Mouse (Mus musculus) MEL (cell line): ENCODE measurements around the gene Parpbp. TPM values are rescaled to one million over a fixed set of nuclear protein-coding genes. Genes with fewer than 3 reads are reported as not detected.

Experiments used
- DNase-seq: peaks from one replicate; pipeline ENCODE4 v3.0.0; 2011; ENCODE audit warnings: low read depth, low spot score
- H3K27ac ChIP-seq: 2 replicates; pipeline ENCODE4 v1.5.1; 2012; ENCODE audit warnings: low read depth, mild to moderate bottlenecking, control low read depth, low read length, moderate library complexity; ENCODE audit not compliant: control insufficient read depth
- H3K27me3 ChIP-seq, 2 experiments: fragments of 150-350 bp in 1 of 2; sonication (generic) in 1 of 2; 2 replicates each; pipeline ENCODE4 v1.6.1; 2012; ENCODE audit warnings: low read length in 2 of 2, mild to moderate bottlenecking in 2 of 2, improper control_type of control experiment in 1 of 2, moderate library complexity in 1 of 2; ENCODE audit not compliant: insufficient read depth in 2 of 2, control insufficient read depth in 1 of 2
- H3K36me3 ChIP-seq, 2 experiments: 2 replicates each; pipeline ENCODE4 v1.6.1; 2012 to 2014; ENCODE audit warnings: low read length in 2 of 2, improper control_type of control experiment in 1 of 2, inconsistent platforms in 1 of 2, mild to moderate bottlenecking in 1 of 2; ENCODE audit not compliant: insufficient read depth in 2 of 2, control insufficient read depth in 1 of 2
- H3K4me1 ChIP-seq, 2 experiments: fragments of 150-350 bp in 1 of 2; sonication (generic) in 1 of 2; 2 replicates each; pipeline ENCODE4 v1.6.1; 2012; ENCODE audit warnings: low read length in 2 of 2, improper control_type of control experiment in 1 of 2, mild to moderate bottlenecking in 1 of 2; ENCODE audit not compliant: insufficient read depth in 2 of 2, control insufficient read depth in 1 of 2
- H3K4me3 ChIP-seq, 2 experiments: fragments of 150-350 bp in 1 of 2; sonication (generic) in 1 of 2; 2 replicates each; pipeline ENCODE4 v1.5.1; 2012; ENCODE audit warnings: low read depth in 2 of 2, low read length in 2 of 2, mild to moderate bottlenecking in 2 of 2, moderate library complexity in 2 of 2, control low read depth in 1 of 2, improper control_type of control experiment in 1 of 2; ENCODE audit not compliant: control insufficient read depth in 1 of 2, insufficient read depth in 1 of 2
- H3K79me2 ChIP-seq: 2 replicates; pipeline ENCODE4 v1.6.1; 2012; ENCODE audit warnings: mild to moderate bottlenecking, low read length, moderate library complexity; ENCODE audit not compliant: control insufficient read depth, poor library complexity, insufficient read depth
- H3K9ac ChIP-seq: 2 replicates; pipeline ENCODE4 v1.6.1; 2012; ENCODE audit warnings: low read depth, mild to moderate bottlenecking, control low read depth, low read length, moderate library complexity; ENCODE audit not compliant: control insufficient read depth, poor library complexity, severe bottlenecking
- H3K9me3 ChIP-seq: fragments of 150-350 bp; sonication (generic); replicated peaks from 2 replicates; pipeline ENCODE4 v1.6.1; 2012; ENCODE audit warnings: mild to moderate bottlenecking, low read length, improper control_type of control experiment, moderate library complexity; ENCODE audit not compliant: insufficient read depth
- BHLHE40 ChIP-seq: IDR thresholded peaks from 2 replicates; pipeline ENCODE4 v1.6.1; 2012; ENCODE audit warnings: low read depth, mild to moderate bottlenecking, inconsistent platforms, low read length, improper control_type of control experiment, borderline replicate concordance
- CHD1 ChIP-seq: IDR thresholded peaks from 2 replicates; pipeline ENCODE4 v1.6.1; 2012; ENCODE audit warnings: low read depth, mild to moderate bottlenecking, inconsistent platforms, low read length, improper control_type of control experiment
- CTCF ChIP-seq, 3 experiments: IDR thresholded peaks in 2 of 3; conservative IDR thresholded peaks in 1 of 3; 2 replicates each; pipeline ENCODE4 v1.5.1; 2011 to 2012; ENCODE audit warnings: low read length in 3 of 3, low read depth in 2 of 3, mild to moderate bottlenecking in 2 of 3, improper control_type of control experiment in 1 of 3, inconsistent platforms in 1 of 3, mixed read lengths in 1 of 3, moderate library complexity in 1 of 3; ENCODE audit not compliant: control insufficient read depth in 1 of 3, insufficient read depth in 1 of 3, poor library complexity in 1 of 3, severe bottlenecking in 1 of 3
- E2F4 ChIP-seq: IDR thresholded peaks from 2 replicates; pipeline ENCODE4 v1.6.1; 2011; ENCODE audit warnings: low read depth, low read length, improper control_type of control experiment, borderline replicate concordance
- ELF1 ChIP-seq: IDR thresholded peaks from 2 replicates; pipeline ENCODE4 v1.6.1; 2014; ENCODE audit warnings: low read depth, mild to moderate bottlenecking, inconsistent platforms, low read length, improper control_type of control experiment, moderate library complexity
- EP300 ChIP-seq, 2 experiments: IDR thresholded peaks; 2 replicates each; pipeline ENCODE4 v1.6.1; 2011; ENCODE audit warnings: improper control_type of control experiment in 2 of 2, low read length in 2 of 2, low read depth in 1 of 2, mild to moderate bottlenecking in 1 of 2
- GABPA ChIP-seq: IDR thresholded peaks from 2 replicates; pipeline ENCODE4 v1.6.1; 2012; ENCODE audit warnings: low read depth, mild to moderate bottlenecking, inconsistent platforms, low read length, improper control_type of control experiment, moderate library complexity
- HCFC1 ChIP-seq: IDR thresholded peaks from 2 replicates; pipeline ENCODE4 v1.6.1; 2012; ENCODE audit warnings: low read depth, mild to moderate bottlenecking, inconsistent platforms, low read length, improper control_type of control experiment, moderate library complexity
- JUND ChIP-seq: IDR thresholded peaks from 2 replicates; pipeline ENCODE4 v1.6.1; 2011; ENCODE audit warnings: low read depth, mild to moderate bottlenecking, improper control_type of control experiment, low read length
- MAFK ChIP-seq: IDR thresholded peaks from 2 replicates; pipeline ENCODE4 v1.6.1; 2011; ENCODE audit warnings: low read depth, mild to moderate bottlenecking, low read length, improper control_type of control experiment, borderline replicate concordance
- MAX ChIP-seq: IDR thresholded peaks from 2 replicates; pipeline ENCODE4 v1.6.1; 2011; ENCODE audit warnings: low read length, improper control_type of control experiment
- MAZ ChIP-seq: IDR thresholded peaks from 2 replicates; pipeline ENCODE4 v1.6.1; 2012; ENCODE audit warnings: low read depth, mild to moderate bottlenecking, inconsistent platforms, low read length, improper control_type of control experiment
- MYC ChIP-seq: IDR thresholded peaks from 2 replicates; pipeline ENCODE4 v1.6.1; 2011; ENCODE audit warnings: low read depth, mild to moderate bottlenecking, low read length, improper control_type of control experiment, moderate library complexity
- NELFE ChIP-seq: IDR thresholded peaks from 2 replicates; pipeline ENCODE4 v1.6.1; 2011; ENCODE audit warnings: low read depth, low read length, improper control_type of control experiment
- POLR2AphosphoS2 ChIP-seq: IDR thresholded peaks from 2 replicates; pipeline ENCODE4 v1.6.1; 2011; ENCODE audit warnings: low read length, improper control_type of control experiment
- POLR2AphosphoS5 ChIP-seq: IDR thresholded peaks from 2 replicates; pipeline ENCODE4 v1.6.1; 2012; ENCODE audit warnings: low read depth, borderline replicate concordance, mild to moderate bottlenecking, inconsistent platforms, low read length, moderate library complexity, mixed read lengths
- RAD21 ChIP-seq: IDR thresholded peaks from 2 replicates; pipeline ENCODE4 v1.6.1; 2011; ENCODE audit warnings: mild to moderate bottlenecking, low read depth, low read length, improper control_type of control experiment
- RCOR1 ChIP-seq: IDR thresholded peaks from 2 replicates; pipeline ENCODE4 v1.6.1; 2012; ENCODE audit warnings: low read depth, mild to moderate bottlenecking, inconsistent platforms, low read length, improper control_type of control experiment
- TAL1 ChIP-seq: IDR thresholded peaks from 2 replicates; pipeline ENCODE4 v1.6.1; 2012; ENCODE audit warnings: mild to moderate bottlenecking, inconsistent platforms, low read length, moderate library complexity, mixed read lengths
- TBP ChIP-seq: IDR thresholded peaks from 2 replicates; pipeline ENCODE4 v1.8.0; 2011; ENCODE audit warnings: low read depth, low read length, improper control_type of control experiment
- UBTF ChIP-seq: IDR thresholded peaks from 2 replicates; pipeline ENCODE4 v1.6.1; 2012; ENCODE audit warnings: low read depth, mild to moderate bottlenecking, inconsistent platforms, low read length, improper control_type of control experiment, moderate library complexity, borderline replicate concordance; ENCODE audit not compliant: insufficient read depth
- USF1 ChIP-seq: IDR thresholded peaks from 2 replicates; pipeline ENCODE4 v1.6.1; 2014; ENCODE audit warnings: low read depth, mild to moderate bottlenecking, inconsistent platforms, low read length, improper control_type of control experiment, moderate library complexity
- USF2 ChIP-seq, 2 experiments: IDR thresholded peaks; 2 replicates each; pipeline ENCODE4 v1.6.1; 2011 to 2012; ENCODE audit warnings: improper control_type of control experiment in 2 of 2, low read length in 2 of 2, borderline replicate concordance in 1 of 2, inconsistent platforms in 1 of 2, low read depth in 1 of 2, mild to moderate bottlenecking in 1 of 2; ENCODE audit not compliant: insufficient read depth in 1 of 2
- ZNF384 ChIP-seq: IDR thresholded peaks from 2 replicates; pipeline ENCODE4 v1.6.1; 2012; ENCODE audit warnings: low read depth, mild to moderate bottlenecking, inconsistent platforms, low read length, improper control_type of control experiment
- polyA plus RNA-seq, 2 experiments: library from polyadenylated mRNA; stranded (reverse) in 1 of 2; unstranded in 1 of 2; fragments of >175 nt in 1 of 2; fragments of >200 nt in 1 of 2; gene quantifications; 2 replicates each; pipeline versions ENCODE4 v1.2.1 to v1.2.4; 2012; ENCODE audit warnings: low replicate concordance in 2 of 2, low read depth in 1 of 2; ENCODE audit not compliant: insufficient read length in 2 of 2, insufficient read depth in 1 of 2, missing spikeins in 1 of 2
- total RNA-seq: library from RNA; depleted of rRNA; stranded (reverse); fragments of 300-350 nt; gene quantifications from 2 replicates; pipeline ENCODE4 v1.2.3, GENCODE M21; 2012

Gene Parpbp
- total and polyA plus RNA-seq, 3 experiments, result 14.6 to 17.6 TPM; not detected in 1

DNA sequence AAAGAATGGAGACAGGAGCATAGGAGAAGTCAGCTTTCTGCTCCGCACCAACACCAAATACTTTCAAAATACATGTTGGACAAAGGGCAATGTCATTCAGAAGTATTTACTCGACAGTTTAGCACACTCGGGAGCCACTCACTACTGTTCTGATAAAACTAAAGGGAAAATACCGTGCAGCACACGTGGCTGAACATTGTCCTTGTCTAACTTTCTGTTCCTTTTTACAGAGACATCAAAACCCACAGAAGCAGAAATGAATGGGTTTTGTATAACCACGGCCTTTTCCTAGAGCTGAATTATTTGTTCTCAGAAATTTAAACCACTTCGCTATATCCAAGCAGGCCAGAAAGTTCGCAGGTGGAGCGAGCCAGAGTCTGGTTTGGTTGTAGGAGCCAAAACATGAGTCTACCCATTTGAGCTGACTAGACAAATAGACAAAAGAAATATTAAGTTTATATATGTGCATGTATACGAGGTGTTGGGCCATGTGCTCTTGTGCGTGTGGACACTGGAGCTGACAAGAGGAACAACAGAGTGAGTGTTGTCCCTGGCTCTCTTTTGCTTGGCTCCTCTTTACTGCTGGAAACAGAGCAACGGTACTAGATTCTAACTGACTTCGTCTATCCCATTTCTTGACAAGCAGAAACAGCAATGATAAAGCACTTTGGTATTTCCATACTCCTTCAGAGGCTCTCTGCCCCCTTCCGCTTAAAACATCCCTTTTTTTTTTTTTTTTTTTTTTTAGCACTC, 92.3 kb downstream of the Parpbp start:
- Histone ChIP-seq H3K79me2 (no peaks in the 10 kb centered on the region), H3K9ac (no peak overlapping the region), H3K9me3 (no peaks in the 10 kb centered on the region), H3K27me3 (no peaks in the 10 kb centered on the region), H3K4me1 (no peaks in the 10 kb centered on the region), H3K36me3 (no peaks in the 10 kb centered on the region), H3K27ac (no peak overlapping the region), H3K4me3 (no peak overlapping the region)
- TF ChIP-seq MAX (no peak), UBTF (no peak), ZNF384 (no peak), POLR2AphosphoS5 (no peak), USF1 (no peak), JUND (no peak), ELF1 (no peak), E2F4 (no peak), EP300 (IDR thresholded peaks at IDR 0.05; ENCODE audit: low read depth in 1 of 2, low read length in 2 of 2) (no peak), POLR2AphosphoS2 (no peak), BHLHE40 (no peak), CHD1 (no peak), NELFE (no peak), MAZ (no peak)
- no peak for DNase-seq

DNA sequence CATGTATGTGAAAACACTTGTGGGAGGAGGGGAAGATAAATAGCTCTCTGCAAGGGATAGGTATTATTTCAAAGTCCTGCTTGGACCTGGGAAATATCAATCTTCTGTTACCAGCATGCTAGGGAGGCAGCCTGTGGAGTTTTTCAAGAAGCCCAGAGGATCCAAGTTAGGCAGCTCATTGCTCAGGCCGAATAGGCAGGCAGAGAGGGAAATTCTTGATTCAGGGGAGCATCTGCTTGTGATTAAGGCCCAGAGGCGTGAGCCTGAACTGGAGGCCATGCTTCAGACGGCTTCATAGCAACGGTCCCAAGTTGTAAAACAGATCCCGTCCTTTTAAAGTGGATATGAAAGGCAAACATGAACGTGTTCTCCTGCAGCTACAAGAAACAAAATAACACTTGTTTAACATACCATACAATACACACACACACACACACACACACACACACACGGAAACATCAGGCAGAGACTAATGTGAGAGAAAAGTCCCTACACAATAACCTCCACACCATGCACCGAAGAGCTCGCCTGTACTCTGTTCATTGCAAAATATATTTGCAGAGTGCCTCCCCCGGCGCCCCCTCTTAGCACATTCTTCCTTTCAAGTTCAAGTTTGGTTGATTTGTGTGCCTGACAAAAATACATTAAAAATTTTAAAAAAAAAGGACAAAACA, 100.5 kb downstream of the Parpbp start:
- TF ChIP-seq HCFC1 (no peak), TBP (no peak), USF2 (IDR thresholded peaks at IDR 0.05; ENCODE audit: borderline replicate concordance in 1 of 2, insufficient read depth in 1 of 2, low read depth in 1 of 2, low read length in 2 of 2) (no peak), RCOR1 (no peak), TAL1 (no peak), MYC (no peak), UBTF (no peak), GABPA (no peak), MAFK (no peak), CTCF (IDR thresholded peaks at IDR 0.05 in 2 of 3, conservative IDR thresholded peaks at IDR 0.05 in 1 of 3; ENCODE audit: control insufficient read depth in 1 of 3, insufficient read depth in 1 of 3, low read depth in 2 of 3, low read length in 3 of 3, poor library complexity in 1 of 3, severe bottlenecking in 1 of 3) (no peak), RAD21 (no peak), CHD1 (no peak), JUND (no peak), USF1 (no peak), POLR2AphosphoS5 (no peak)
- TF ChIP-seq, all 39 proteins: peak for 0
- H3K27ac ChIP-seq, result no peak overlapping the region

More for the DNA sequence above, 100.5 kb downstream of the Parpbp start:
- Histone ChIP-seq H3K4me3 (no peak overlapping the region), H3K4me1 (no peaks in the 10 kb centered on the region), H3K36me3 (no peaks in the 10 kb centered on the region), H3K27me3 (no peaks in the 10 kb centered on the region; a peak in 1 of 4 replicates), H3K79me2 (no peaks in the 10 kb centered on the region), H3K9me3 (no peaks in the 10 kb centered on the region), H3K9ac (no peak overlapping the region)
- DNase-seq, result no peak
